Mouse (Mus musculus) neural tube, embryonic 11.5 days (tissue): ENCODE measurements around the gene Olfr773. TPM values are rescaled to one million over a fixed set of nuclear protein-coding genes. Genes with fewer than 3 reads are reported as not detected.
"Not testable (repeated sequence)": the region's sequence is repeated elsewhere in the genome, so short reads cannot be mapped to it uniquely, and the experiment has no call there.

Experiments used
- ATAC-seq: fragments of 200-750 bp; cut with Nextera tagmentation; 2 replicates; pipeline ENCODE4 v1.8.0; 2017; ENCODE audit warnings: moderate number of reproducible peaks, mild to moderate bottlenecking, moderate TSS enrichment, moderate library complexity; ENCODE audit not compliant: insufficient read depth, low FRiP score, low TSS enrichment
- DNase-seq: peaks from one replicate; pipeline ENCODE4 v3.0.0-alpha.2; 2015; ENCODE audit warnings: low spot score
- H3K27ac ChIP-seq: fragments of 300-500 bp; sonication (generic); 2 replicates; pipeline ENCODE4 v1.5.1; 2014; ENCODE audit warnings: low read depth, mild to moderate bottlenecking, low read length
- H3K27me3 ChIP-seq: fragments of 300-500 bp; sonication (generic); 2 replicates; pipeline ENCODE4 v1.6.1; 2014; ENCODE audit warnings: mild to moderate bottlenecking, low read length, mixed read lengths; ENCODE audit not compliant: control insufficient read depth, insufficient read depth
- H3K36me3 ChIP-seq: fragments of 300-500 bp; sonication (generic); 2 replicates; pipeline ENCODE4 v1.6.1; 2014; ENCODE audit warnings: mild to moderate bottlenecking, low read length, moderate library complexity, mixed read lengths; ENCODE audit not compliant: control insufficient read depth, insufficient read depth
- H3K4me1 ChIP-seq: fragments of 300-500 bp; sonication (generic); 2 replicates; pipeline ENCODE4 v1.6.1; 2014; ENCODE audit warnings: low read length, mixed read lengths; ENCODE audit not compliant: control insufficient read depth, insufficient read depth
- H3K4me2 ChIP-seq: fragments of 300-500 bp; sonication (generic); 2 replicates; pipeline ENCODE4 v1.6.1; 2014; ENCODE audit warnings: low read depth, mild to moderate bottlenecking, moderate library complexity
- H3K4me3 ChIP-seq: fragments of 300-500 bp; sonication (generic); 2 replicates; pipeline ENCODE4 v1.5.1; 2014; ENCODE audit warnings: low read depth, low read length
- H3K9ac ChIP-seq: fragments of 300-500 bp; sonication (generic); 2 replicates; pipeline ENCODE4 v1.6.1; 2014; ENCODE audit warnings: mild to moderate bottlenecking, low read length
- H3K9me3 ChIP-seq: fragments of 300-500 bp; sonication (generic); 2 replicates; pipeline ENCODE4 v1.6.1; 2016; ENCODE audit warnings: low read length; ENCODE audit not compliant: control insufficient read depth
- WGBS: fragments of 180-500 bp; shearing (Covaris S2); extraction: QIAGEN DNeasy Blood & Tissue Kit; methylation state at CpG from one replicate; pipeline ENCODE4 v1.1.7; 2014; 5-methylcytosine and 5-hydroxymethylcytosine counted together
- polyA plus RNA-seq: library from polyadenylated mRNA; unstranded; fragments of >200 nt; fragmentation: Nextera tagmentation; extraction: Ambion mirVana; gene quantifications from 2 replicates; pipeline ENCODE4 v1.2.1, GENCODE M21; 2014

Gene Olfr773
- not detected in 2 replicates for polyA plus RNA-seq

DNA sequence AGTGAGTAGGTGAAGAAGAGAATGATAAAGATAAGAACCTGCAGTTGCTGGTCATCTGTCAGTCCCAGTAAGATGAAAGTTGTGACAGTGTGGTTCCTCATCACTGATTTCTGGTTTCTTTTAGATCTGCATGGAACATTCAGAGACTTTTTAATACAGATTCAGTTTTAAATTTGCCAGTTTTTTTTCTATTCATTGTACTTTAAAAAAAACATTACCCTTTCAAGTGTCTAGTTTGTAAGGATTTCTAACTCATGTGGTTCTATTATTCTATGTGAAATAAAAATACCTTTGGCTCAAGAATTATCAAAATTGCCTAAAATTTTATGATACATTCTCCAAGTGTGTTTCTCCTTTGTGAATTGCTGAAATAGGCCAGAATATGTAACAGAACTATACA, at the start of gene Olfr773:
Gene Olfr773, minus strand, starts transcription at position 101 of the 400 bp plus-strand sequence.
- H3K27ac ChIP-seq, H3K4me2 ChIP-seq, H3K4me1 ChIP-seq, DNase-seq, H3K4me3 ChIP-seq, H3K36me3 ChIP-seq, H3K9me3 ChIP-seq, ATAC-seq, H3K27me3 ChIP-seq, H3K9ac ChIP-seq: not testable (repeated sequence)

DNA sequence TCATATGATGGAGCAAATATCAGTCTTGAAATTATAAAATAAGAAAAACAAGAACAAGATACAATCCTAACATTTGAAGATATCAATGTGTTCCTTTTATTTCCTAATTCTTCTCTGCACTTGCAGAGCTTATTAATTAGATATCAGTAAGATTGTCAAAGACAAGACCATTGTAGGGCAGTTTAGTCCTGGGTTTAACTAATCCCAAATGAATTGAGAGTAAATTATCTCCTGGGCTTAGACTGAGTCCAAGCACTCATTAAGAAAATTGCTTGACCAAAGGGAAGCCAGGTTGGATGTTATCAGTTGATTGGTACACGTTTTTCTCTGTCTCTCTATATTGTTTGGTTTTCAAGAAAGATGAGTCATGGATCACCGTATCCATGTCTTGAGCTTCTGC, 48.7 kb upstream of the Olfr773 start, which contains the start of gene Olfr774:
Gene Olfr774, plus strand, starts transcription at position 301 of the 400 bp plus-strand sequence.
- ATAC-seq (no peak), DNase-seq (no peak)
- Histone ChIP-seq H3K4me1 (no peaks in the 10 kb centered on the region), H3K4me2 (no peak within 1 kb of the TSS), H3K27ac (no peak within 1 kb of the TSS), H3K4me3 (no peak within 1 kb of the TSS), H3K9ac (no peak within 1 kb of the TSS), H3K36me3 (no peaks in the 10 kb centered on the region), H3K9me3 (no peaks in the 10 kb centered on the region), H3K27me3 (no peaks in the 10 kb centered on the region)
- 76% methylated on average over 2 of the region's 2 CpGs for WGBS

DNA sequence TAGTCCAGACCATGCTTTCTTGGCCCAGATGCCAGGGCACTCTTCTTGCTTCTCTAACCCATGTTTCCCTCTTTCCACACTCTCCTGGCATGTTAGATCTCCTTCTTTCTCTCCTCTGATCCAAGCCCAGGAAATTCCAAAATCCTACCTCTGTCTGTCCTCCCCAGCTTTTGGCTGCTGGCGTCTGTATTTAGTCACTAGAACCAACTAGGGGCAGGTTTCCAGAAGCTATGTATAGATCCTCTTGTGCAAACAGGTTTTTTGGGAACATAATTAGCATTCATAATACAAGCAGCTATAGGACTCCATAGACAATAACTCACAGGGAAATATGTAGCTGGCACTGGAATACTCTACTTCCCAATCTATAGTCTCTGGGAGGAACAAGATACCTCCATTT, 43.5 kb upstream of the Olfr773 start:
- H3K4me3 ChIP-seq = no peak overlapping the region
- ATAC-seq (no peak), DNase-seq (no peak)
- H3K36me3 ChIP-seq = no peaks in the 10 kb centered on the region
- no peaks in the 10 kb centered on the region for H3K4me1 ChIP-seq
- no peak overlapping the region for H3K4me2 ChIP-seq
- no peak overlapping the region for H3K27ac ChIP-seq
- 89% methylated on average over 1 of the region's 1 CpGs for WGBS
- no peaks in the 10 kb centered on the region for H3K9me3 ChIP-seq
- no peak overlapping the region for H3K9ac ChIP-seq
- H3K27me3 ChIP-seq = no peaks in the 10 kb centered on the region

DNA sequence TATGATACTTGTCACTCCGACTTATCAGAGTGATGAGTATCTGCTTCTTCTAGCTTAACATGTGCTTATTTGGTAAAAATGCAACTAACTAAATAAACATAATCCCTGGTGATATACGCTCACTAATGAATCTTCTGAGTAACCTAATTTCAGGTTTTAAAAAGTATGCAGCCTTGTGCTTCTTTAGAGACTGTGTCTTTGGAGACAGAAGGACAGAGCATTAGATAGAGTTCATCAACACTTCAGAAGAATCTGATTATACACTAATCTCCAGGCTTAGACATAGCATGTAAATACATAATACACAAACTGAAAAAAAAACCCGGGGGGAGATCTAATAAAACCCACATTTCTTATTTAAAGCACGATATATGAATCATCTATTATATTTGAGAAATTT, 9.4 kb downstream of the Olfr773 start, which contains the start of gene Olfr772:
Gene Olfr772, minus strand, starts transcription at position 101 of the 400 bp plus-strand sequence.
- not testable (repeated sequence) for H3K36me3 ChIP-seq, H3K9ac ChIP-seq, ATAC-seq, H3K27ac ChIP-seq, H3K4me1 ChIP-seq, H3K27me3 ChIP-seq, DNase-seq, H3K4me3 ChIP-seq, H3K9me3 ChIP-seq, H3K4me2 ChIP-seq
- WGBS = 83% methylated on average over 3 of the region's 4 CpGs

DNA sequence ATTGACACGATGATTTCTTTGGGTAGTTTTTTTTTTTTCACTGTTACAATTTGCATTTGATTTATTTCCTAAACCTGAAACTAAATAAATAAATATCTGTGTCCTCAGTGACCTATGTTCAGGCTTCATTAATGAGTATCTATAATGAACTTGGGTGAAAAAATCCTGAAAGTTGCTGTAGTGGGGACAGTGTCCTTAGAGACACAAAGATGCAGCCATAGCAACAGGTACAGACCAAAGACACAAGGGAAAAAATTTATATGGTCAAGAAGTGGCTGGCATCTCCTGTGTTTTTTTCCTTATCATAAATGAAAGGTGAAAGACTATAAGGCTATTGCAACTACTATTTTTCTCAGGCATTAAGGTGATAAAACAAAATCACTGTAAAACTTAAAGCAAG, 22.6 kb downstream of the Olfr773 start, which contains the start of gene Olfr771:
Gene Olfr771, minus strand, starts transcription at position 101 of the 400 bp plus-strand sequence.
- ATAC-seq (no peak), DNase-seq (no peak)
- WGBS = 80% methylated on average over 1 of the region's 1 CpGs
- Histone ChIP-seq H3K9ac (no peak within 1 kb of the TSS), H3K27me3 (no peaks in the 10 kb centered on the region), H3K36me3 (no peaks in the 10 kb centered on the region), H3K4me3 (no peak within 1 kb of the TSS), H3K4me1 (no peaks in the 10 kb centered on the region), H3K27ac (no peak within 1 kb of the TSS), H3K9me3 (no peaks in the 10 kb centered on the region), H3K4me2 (no peak within 1 kb of the TSS)

DNA sequence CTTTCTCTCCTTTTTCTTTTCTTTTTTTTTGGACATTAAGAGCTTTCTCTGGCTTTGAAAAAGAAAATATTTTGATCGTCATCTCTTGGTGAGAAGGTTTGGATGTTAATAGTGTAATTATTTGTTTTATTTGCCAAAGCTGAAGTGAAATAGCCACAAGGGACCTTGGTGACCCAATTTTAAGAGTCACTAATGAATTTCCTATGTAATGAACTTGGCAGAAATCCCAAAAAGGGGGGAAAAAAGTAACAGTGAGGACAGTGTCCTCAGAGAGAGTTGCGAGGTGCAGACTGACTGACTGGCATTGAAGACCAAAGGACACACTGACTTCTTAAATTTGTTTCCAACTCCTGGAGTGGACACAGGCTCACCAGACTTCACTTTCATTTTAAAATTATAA, 48.3 kb downstream of the Olfr773 start, which contains the start of gene Olfr770:
Gene Olfr770, minus strand, starts transcription at position 101 of the 400 bp plus-strand sequence.
- Histone ChIP-seq H3K36me3 (no peaks in the 10 kb centered on the region), H3K27ac (no peak within 1 kb of the TSS), H3K4me3 (no peak within 1 kb of the TSS), H3K4me1 (no peaks in the 10 kb centered on the region), H3K9ac (no peak within 1 kb of the TSS), H3K9me3 (no peaks in the 10 kb centered on the region), H3K27me3 (no peaks in the 10 kb centered on the region), H3K4me2 (no peak within 1 kb of the TSS)
- ATAC-seq (no peak), DNase-seq (no peak)
- WGBS = 90% methylated on average over 2 of the region's 2 CpGs

Other genes with a start within 250 kb of the Olfr773 start
- gene Mettl7b, start 226.4 kb downstream of the Olfr773 start, polyA plus RNA-seq = not detected in 2 replicates
- not detected in 2 replicates for gene Olfr9, start 198.0 kb downstream of the Olfr773 start, polyA plus RNA-seq
- not detected in 2 replicates for gene Olfr763, start 176.6 kb downstream of the Olfr773 start, polyA plus RNA-seq
- not detected in 2 replicates for gene Olfr764-ps1, start 147.5 kb downstream of the Olfr773 start, polyA plus RNA-seq
- gene Olfr765, start 137.4 kb downstream of the Olfr773 start, polyA plus RNA-seq = not detected in 2 replicates
- gene Olfr766-ps1, start 118.4 kb downstream of the Olfr773 start, polyA plus RNA-seq = not detected in 2 replicates
- not detected in 2 replicates for gene Olfr767, start 104.5 kb downstream of the Olfr773 start, polyA plus RNA-seq
- gene Olfr768, start 88.0 kb downstream of the Olfr773 start, polyA plus RNA-seq = not detected in 2 replicates
- gene Olfr769, start 69.6 kb downstream of the Olfr773 start, polyA plus RNA-seq = not detected in 2 replicates
- gene Olfr770, start 48.4 kb downstream of the Olfr773 start, polyA plus RNA-seq = not detected in 2 replicates
- not detected in 2 replicates for gene Olfr771, start 22.7 kb downstream of the Olfr773 start, polyA plus RNA-seq
- gene Olfr772, start 9.5 kb downstream of the Olfr773 start, polyA plus RNA-seq = not detected in 2 replicates
- not detected in 2 replicates for gene Olfr774, start 48.8 kb upstream of the Olfr773 start, polyA plus RNA-seq
- gene Olfr775, start 61.0 kb upstream of the Olfr773 start, polyA plus RNA-seq = not detected in 2 replicates
- not detected in 2 replicates for gene Olfr776, start 71.7 kb upstream of the Olfr773 start, polyA plus RNA-seq
- not detected in 2 replicates for gene Olfr777, start 84.1 kb upstream of the Olfr773 start, polyA plus RNA-seq
- not detected in 2 replicates for gene Olfr780, start 130.7 kb upstream of the Olfr773 start, polyA plus RNA-seq
- gene Olfr781, start 141.4 kb upstream of the Olfr773 start, polyA plus RNA-seq = not detected in 2 replicates
- not detected in 2 replicates for gene Olfr782, start 161.4 kb upstream of the Olfr773 start, polyA plus RNA-seq
- gene Olfr784, start 196.7 kb upstream of the Olfr773 start, polyA plus RNA-seq = 0.15 TPM in 1 of 2 replicates, not detected in the other
- gene Olfr785, start 218.0 kb upstream of the Olfr773 start, polyA plus RNA-seq = not detected in 2 replicates
- gene Olfr786, start 239.9 kb upstream of the Olfr773 start, polyA plus RNA-seq = not detected in 2 replicates